Mouse (Mus musculus) thymus, adult 18-20 months (tissue): ENCODE measurements at regions not wholly inside any gene's neighbourhood (a gene's known extent, or its start where the extent isn't known, plus 50 kb on each side); places are given as distances from the start of the nearest gene placed in this dataset.

Experiments
- DNase-seq, 2 experiments: peaks; one replicate each; pipeline ENCODE4 v3.0.0; 2022; ENCODE audit warnings: mixed read lengths in 2 of 2

DNA sequence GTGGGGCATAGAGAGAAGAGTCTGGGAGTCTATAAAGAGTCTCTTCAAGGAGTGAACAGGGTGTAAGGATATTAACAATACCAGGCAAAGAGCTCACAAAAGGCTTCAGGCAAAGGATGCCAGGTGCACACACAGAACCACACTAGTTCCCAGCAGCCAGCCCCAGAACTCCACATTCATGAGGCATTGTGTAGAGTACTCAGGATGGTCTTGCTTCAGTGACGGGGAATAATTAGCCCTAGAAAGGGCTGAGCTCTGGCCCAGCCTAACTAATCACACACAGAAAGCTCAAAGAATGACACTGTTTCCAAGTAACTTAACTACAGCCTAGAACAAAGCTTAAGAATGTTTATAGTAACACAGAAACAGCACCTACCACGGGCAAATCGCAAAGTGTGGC, 428.2 kb downstream of the Ate1 start:
- DNase-seq = no peak

DNA sequence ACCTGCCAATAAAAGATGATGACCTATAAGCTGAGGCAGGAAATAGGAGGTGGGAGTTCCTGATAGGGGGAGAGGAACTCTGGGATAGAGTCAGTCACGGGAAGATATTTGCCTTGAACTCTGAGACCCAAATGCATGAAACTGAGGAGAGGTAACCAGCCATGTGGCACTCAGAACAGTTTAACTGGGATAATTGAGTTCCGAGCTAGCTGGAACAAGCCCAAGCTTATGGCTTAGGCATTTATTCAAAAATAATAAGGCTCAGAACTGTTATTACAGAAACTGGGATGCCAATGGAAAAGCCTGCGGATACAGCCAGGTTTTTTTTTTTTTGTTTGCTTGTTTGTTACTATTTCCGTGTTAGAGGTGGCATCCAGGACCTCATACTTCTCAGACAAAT, 425.0 kb downstream of the Ate1 start:
- DNase-seq = no peak

- no peak for DNase-seq
These were observed 421.6 kb downstream of the Ate1 start for GRCm38 (mm10) chr7:130098606-130099005.

GRCm38 (mm10) chr7:130102671-130103070, 417.5 kb downstream of the Ate1 start:
- no peak for DNase-seq

DNA sequence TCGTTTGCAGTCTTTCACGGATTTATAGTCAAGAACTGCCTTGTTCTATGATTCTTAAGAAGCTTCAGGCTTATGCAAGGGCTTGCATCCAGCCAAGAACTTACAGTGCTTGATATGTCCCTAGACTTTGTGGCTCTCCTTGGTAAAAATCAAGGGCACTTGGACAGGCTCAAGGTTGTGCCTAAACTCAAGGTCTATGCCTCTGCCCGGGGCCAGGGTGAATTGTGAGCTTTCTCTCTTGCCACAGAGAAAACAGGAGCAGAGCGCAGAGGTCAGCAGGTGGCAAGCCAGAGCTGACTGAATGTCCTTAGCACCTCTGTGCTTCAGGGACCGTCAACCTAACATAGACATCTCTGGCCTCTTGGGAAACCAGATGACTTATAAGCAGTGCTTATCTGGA, 413.2 kb downstream of the Ate1 start:
- no peak for DNase-seq

DNA sequence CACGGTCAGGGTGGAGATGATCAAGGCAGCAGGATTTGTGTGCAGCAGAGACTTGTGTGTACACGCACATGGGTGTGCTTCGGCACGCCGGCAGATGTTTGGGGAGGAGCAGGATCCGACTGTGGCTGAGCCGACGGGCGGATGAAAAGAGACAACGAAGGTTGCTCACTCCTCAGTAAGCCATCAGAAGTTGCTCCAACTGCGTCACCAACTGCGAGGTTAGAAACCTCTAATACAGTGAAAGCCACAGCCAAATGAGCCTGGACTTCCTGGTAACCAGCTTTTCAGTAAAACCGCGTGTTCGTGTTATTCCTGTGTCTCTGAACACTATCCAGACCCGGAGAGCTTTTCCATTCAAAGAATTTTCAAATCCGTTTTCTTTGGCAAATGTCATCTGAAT, 411.8 kb downstream of the Ate1 start:
- no peak for DNase-seq
